Mouse (Mus musculus) left cerebral cortex, postnatal 14 days (tissue): ENCODE measurements at regions not wholly inside any gene's neighbourhood (a gene's known extent, or its start where the extent isn't known, plus 50 kb on each side); places are given as distances from the start of the nearest gene placed in this dataset.
"Not testable (repeated sequence)": the region's sequence is repeated elsewhere in the genome, so short reads cannot be mapped to it uniquely, and the experiment has no call there.

ENCODE experiments used
- DNase-seq, 2 experiments: peaks; one replicate each; pipeline ENCODE4 v3.0.0; 2021 to 2022; ENCODE audit warnings: low spot score in 2 of 2, mixed read lengths in 1 of 2
- intact Hi-C: fragments of 180-260 bp; cut with DNase I; formaldehyde crosslinking; loops from one replicate; pipeline ENCODE4 v1.15.1; 2025

- intact Hi-C loops: no loop called here
- no peak for DNase-seq
Observed at GRCm38 (mm10) chr10:46059285-46059684, 481.7 kb downstream of the Hace1 start.

DNA sequence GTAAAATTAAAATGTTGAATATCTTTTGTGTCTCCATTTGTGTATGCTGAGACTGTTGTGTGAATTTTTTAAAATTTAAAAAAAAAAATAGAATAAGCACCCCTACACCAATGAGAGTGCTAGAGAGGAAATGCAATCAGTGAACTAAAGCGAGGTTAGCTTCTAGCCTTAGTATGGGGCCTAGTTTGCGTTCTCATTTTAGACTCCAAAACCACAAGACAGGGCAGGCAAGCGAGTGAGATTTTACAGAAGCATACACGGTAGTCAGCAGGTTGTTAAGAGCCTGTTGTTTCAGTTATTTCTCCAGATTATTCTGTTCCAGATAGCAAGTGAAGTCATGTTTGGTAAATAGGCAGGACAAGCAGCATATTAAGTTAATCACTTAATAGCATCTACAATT lies 486.2 kb downstream of the Hace1 start:
- intact Hi-C loops: no loop called here
- no peak for DNase-seq

DNA sequence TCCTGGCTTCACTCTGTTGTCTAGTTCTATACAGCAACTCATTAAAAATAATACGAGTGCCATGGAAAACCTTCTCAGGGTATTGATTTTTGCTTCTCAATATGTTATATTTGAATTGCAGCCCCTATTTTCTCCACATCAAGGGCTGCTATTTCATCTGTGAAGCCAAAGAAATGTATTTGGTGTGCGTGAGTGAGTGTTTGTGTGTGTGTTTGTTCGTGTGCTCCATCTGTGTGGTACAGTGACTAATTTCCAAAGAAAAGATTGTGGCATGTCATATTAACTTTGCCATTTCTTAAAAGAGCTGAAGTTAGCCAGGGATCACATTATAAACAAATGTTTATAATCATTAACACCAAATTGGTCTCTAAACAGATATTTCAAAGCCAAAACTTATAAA lies 493.1 kb downstream of the Hace1 start:
- intact Hi-C loops: no loop called here

DNA sequence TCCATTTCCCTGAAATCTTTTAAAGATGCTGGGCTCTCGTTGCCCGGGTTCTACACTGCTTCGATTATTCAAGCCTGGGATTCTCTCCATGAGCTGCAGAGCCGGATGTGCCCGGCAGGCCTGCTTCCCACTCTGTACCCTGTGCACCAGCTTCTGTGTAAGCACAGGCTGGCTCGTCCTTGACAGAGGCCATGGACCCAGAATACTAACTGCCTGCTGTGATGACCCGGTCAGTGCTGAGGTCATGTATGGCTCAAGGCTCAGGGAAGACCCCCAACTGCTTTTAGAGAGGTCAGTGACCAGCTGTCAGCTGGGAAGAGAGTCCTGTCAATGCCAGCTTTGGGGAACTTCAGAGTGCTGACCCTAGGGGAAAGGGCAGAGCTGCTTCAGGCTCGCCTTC lies 493.6 kb downstream of the Hace1 start:
- no peak for DNase-seq
- intact Hi-C loops: no loop called here

More for the DNA sequence above, 493.1 kb downstream of the Hace1 start:
- no peak for DNase-seq

GRCm38 (mm10) chr10:46071810-46072549 lies 494.4 kb downstream of the Hace1 start:
- intact Hi-C loops: no loop called here
- no peak for DNase-seq

- no peak for DNase-seq
- intact Hi-C loops: no loop called here
Observed at GRCm38 (mm10) chr10:46072550-46073470, 495.2 kb downstream of the Hace1 start.

GRCm38 (mm10) chr10:46087766-46088165 lies 510.1 kb downstream of the Hace1 start:
- intact Hi-C loops: no loop called here

GRCm38 (mm10) chr10:46100837-46101236 lies 523.2 kb downstream of the Hace1 start:
- DNase-seq: no peak
- intact Hi-C loops: no loop called here

More at GRCm38 (mm10) chr10:46087766-46088165, 510.1 kb downstream of the Hace1 start:
- no peak for DNase-seq

DNA sequence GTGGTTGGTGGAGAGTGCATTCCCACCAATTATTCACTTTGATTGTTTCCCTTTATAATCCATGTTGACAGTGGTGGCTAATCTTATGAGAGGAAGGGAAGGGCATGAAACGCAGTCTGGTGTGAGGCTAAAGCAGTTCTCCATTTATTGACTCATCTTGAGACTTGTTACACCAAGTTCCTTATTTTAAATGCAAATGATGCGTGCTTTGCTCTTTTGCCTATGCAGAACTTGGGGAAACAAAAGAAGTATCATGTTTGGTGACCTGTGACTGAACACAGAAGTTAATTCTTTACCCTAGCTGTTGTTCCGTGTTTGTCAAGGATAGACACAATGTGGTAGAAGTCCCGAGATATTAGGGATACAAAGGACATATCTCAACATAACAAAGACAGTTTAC lies 531.2 kb downstream of the Hace1 start:
- no peak for DNase-seq
- intact Hi-C loops: no loop called here

- no peak for DNase-seq
- intact Hi-C loops: no loop called here
Observed at GRCm38 (mm10) chr10:46114631-46115130, 537.1 kb downstream of the Hace1 start.

DNA sequence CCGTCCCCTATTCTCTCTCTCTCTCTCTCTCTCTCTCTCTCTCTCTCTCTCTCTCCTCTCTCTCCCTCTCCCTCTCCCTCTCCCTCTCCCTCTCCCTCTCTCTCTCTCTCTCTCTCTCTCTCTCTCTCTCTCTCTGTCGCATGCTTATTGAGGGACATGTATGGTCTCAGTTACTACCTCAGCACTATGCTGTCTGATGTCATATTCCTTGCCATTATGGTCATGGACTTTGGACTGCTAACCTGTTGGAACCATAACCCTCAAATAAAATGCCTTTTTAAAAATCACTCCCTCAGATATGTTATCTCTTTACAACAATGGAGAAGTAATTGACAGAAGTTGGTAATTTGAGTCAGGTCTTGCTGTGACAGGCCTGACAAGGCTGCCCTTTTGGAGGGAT lies 544.8 kb downstream of the Hace1 start:
- intact Hi-C loops, DNase-seq: not testable (repeated sequence)

DNA sequence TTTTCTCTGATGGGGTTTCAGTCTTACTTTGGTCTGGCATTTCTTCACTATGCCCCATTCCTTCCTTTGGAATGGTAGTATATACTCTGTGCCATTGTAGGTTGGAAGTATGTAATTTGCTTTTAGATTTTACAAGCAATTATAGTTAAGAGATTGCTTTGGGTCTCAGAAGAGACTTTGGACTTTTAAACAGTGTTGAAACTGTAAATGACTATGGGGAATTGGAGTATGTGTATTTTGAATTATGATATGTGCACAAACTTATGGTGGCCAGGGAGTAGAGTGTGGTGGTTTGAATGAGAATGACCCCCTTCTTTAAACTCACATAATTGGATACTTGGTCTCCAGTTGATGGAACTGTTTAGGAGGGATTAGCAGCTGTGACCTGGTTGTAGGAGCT lies 546.2 kb downstream of the Hace1 start:
- intact Hi-C loops: no loop called here
- no peak for DNase-seq

DNA sequence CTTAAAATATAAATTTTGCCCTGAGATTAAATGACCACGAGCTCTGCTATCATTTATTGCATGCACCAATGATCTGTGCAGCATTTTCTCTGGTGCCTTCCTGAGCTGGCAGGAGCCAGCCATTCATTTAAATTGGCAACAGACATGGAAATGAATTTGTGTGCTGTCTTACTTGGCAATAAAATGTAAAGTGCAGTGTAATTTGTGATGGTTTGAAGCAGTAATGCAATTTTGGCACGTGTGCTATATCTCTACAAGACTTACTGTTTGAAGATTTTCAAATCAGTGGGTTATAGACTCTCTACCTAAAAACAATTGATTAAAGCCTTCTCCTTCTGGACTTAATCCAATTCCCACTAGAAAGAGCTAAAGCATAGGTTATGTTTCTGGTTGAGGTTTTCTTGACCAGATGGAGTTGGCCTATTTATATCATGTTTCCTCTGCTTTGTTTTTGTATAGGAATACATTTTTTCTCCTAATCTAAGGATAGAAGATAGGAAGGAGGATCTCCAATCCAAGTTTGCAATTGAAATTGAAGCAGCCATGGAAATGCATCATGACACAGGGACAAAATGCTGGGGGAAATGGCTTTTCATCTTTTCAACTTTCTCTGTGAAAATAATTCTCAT lies 557.6 kb downstream of the Hace1 start:
- intact Hi-C loops: no loop called here
- no peak for DNase-seq

DNA sequence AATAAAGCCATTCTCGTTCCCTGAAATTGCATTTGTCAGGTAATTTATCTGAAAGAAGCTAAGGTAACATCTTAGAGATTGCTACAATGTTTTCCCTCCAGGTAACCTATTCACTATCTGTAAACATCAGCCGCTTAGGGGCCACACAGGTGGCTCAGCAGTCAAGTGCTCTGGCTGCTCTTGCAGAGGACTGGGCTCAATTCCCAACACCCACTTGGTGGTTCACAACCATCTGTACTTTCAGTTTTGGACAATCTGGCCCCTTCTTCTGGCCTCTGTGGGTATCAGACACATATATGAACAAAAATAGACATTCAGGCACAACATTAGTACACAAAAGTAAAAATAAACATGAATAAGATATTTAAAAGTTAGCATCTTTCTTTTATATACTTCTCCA lies 596.4 kb downstream of the Hace1 start:
- intact Hi-C loops: no loop called here
- DNase-seq: no peak

DNA sequence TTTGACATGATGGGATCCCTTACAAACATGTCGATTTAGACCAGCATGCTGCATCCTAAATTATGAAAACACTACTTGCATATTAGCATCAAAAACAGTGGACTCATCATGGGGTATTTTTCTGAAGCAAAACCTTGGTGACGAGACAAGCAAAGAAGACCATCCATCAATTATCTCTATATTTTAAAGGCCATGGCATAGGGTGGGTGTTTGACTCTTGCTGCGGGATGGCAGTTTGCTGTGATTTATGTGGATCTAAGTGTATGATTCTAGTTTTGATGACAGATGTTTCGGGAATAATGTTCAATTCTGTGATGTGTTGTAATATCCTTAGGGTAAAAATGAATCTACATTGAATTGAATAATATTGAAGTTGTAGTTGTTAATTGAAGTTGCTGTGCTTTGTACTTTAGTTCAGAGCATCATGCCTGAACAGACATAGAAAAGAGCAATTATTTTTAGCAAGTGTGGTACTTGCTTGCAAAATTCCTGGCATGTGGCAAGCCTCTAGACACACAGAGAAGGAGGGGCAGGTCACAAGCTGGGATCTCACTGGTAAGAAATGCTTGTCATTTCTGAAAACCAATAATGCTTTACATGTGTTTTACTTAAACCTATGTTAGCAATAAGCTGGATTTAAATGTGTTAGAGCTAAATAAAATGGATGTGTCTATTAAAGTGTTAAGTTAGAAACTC lies 608.3 kb downstream of the Hace1 start:
- DNase-seq: no peak
- intact Hi-C loops: no loop called here

- DNase-seq: no peak
- intact Hi-C loops: no loop called here
Observed at GRCm38 (mm10) chr10:46194143-46194542, 616.5 kb downstream of the Hace1 start.

DNA sequence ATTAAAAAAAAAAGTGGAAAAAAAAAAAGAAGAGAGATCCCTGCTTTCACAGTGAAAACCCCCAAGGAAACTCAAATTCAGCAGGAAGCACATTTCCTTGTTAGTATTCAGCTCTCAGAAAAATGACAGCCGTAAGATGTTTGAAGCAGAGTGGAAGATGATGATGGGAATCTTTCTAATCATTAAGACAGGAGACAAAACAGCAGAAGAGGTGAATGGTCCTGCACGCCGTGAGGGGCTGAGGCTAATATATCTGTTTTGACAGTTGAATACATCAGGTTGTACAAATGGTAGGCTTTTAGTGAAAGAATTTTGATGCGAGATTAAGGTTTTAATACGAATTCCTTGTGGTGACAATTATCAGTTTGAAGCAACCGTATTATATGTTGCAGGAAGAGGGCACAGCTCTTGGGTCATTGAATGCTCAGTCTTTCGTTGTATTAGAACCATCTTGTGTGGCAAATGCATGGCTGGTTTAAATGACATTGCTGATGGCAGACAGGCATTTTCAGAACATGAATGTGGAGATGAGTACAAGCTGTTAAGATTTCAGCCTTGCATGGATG lies 649.3 kb downstream of the Hace1 start:
- intact Hi-C loops: no loop called here
- DNase-seq: no peak

DNA sequence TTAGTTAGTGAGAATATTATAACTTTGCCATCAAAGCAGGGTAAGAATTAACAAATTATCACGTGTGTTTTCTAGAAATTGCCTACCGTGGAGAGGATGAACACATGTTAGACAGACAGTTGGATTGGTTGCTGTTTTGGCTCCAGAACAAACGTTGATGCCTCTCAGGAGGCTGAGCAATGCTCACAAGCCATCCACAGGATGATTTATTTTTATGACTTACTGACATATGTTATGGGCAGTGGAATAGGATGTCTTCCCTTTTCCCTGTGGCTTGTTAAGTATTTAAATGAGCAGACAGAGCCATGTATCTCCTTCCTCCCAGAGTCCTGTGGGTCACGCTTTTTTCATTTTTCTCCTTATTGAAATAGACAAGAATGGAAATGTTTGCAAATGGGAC lies 652.0 kb downstream of the Hace1 start:
- intact Hi-C loops: no loop called here
- DNase-seq: no peak

DNA sequence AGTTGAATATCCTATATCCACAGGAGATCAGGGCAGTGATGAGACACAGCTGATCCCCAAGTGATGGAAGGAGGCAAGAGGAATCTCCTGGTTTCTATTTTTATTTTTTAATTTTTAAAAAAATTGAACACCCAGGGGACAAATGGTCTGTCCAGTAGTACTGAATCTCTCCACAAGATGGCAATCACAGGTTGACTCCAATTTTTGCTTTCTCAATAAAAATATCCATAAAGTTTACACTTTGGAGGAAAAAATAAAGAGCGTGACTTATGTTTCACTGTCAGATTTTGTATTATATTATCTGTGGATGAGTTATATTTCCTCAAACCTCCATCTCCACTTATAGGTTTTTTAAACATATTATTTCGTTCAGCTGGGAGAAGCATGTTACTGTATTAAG lies 658.0 kb downstream of the Hace1 start:
- intact Hi-C loops: no loop called here
- DNase-seq: peak; percentile 23 to 55
